Mouse (Mus musculus) liver (tissue): ENCODE measurements around the gene Mfn1.

Experiments used
- DNase-seq: peaks from one replicate; pipeline ENCODE4 v3.0.0-alpha.2; 2020; ENCODE audit warnings: mixed read lengths

The Mfn1 gene

DNA sequence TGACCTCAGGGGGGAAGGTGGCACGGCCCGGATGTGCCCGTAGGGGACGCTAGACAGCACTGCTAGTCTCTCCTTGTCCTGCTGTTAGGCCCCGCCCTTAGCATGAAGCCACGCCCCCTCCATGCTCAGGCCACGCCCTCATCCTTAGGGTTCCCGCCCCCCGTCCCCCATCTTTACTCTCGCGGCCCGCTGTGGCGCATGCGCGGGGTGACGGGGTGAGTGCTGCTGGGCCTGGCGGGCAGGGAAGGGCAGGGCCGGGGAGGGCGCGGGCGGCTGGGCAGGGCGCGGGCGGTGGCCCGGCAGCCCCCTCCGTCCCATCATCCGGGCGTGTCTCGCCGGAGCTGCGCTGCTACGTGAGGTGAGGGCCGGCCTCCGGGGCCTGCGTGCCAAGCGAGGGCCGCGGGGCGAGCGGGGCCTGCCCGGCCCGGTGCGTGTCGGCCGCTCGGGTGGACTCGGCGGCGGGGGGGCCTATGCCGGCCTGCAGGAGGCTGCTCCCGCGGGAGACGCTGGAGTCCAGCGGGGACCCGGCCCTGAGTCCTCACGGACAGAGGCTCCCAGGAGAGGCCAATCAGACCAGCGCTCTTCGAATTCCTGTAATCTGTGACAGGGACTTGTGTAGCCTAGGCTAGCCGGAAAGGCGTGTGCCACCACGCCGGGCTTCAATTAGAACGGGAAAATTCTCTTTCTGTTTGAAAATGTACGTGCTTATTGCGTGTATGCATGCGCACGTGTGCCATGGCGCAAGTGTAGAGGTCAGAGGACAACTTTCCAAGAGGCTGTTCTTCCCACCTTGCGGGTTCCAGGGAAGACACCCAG, 18.7 kb upstream of the Mfn1 start:
- peak; percentile 97 for DNase-seq

DNA sequence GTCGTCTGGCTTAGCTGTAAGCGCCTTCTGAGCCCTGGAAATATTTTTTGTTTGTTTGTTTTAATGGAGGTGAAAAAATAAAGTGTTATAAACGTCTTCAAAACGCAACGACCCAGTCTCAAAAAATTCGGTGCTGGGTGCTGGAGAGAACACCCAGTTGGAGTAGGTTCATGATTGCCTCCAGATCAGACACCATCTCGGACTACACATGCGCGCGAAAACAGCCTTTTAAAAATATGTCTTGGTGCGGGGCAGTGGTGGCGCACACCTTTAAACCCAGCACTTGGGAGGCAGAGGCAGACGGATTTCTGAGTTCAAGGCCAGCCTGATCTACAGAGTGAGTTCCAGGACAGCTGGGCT, 18.1 kb upstream of the Mfn1 start:
- peak; percentile 46 for DNase-seq

DNA sequence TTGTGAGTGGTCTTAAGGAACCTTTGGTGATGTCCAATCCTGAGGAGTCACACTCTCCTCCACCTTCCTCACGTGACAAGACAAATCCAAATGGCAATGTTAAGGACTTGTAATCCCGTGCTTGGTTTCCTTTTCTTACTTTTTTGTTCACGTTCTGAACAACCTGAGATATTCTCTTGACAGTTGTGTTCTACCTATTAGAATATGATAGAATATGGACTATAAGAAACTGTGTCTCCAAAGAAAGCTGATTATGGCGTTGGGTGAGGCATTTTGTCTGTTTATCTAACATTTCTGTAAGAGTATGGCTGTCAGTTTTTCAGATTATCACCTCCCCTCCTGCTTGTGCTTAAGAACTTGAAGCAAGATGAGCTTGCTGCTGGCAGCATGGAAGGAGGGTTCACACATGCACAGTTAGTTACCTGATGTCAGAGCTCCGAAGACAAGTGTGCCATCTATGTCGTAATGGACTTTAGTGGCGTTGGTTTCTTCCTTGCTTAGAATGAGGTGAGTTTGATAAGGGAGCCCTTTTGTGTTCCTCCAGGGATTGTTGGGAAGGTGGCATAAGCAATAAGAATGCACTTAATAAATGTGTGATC, 16.5 kb upstream of the Mfn1 start:
- DNase-seq: peak; percentile 29

DNA sequence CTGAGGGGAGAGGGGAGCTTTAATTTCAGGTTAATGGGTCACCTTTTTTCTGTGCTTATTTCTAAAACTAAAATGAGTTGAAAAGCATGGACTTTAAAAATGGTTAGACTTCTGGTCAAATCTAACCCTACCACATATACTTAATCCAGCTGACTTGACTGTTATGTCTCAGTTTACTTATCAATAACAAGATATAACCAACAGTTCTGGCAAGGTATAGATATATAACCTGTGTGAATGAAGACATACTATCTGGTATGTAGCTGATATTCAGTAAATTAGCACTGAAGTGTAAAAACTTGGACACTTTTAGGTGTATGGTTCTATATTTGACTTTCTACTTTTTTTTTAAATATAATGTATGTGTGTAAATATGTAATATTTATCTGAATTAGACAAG, 15.7 kb upstream of the Mfn1 start:
- DNase-seq: no peak

DNA sequence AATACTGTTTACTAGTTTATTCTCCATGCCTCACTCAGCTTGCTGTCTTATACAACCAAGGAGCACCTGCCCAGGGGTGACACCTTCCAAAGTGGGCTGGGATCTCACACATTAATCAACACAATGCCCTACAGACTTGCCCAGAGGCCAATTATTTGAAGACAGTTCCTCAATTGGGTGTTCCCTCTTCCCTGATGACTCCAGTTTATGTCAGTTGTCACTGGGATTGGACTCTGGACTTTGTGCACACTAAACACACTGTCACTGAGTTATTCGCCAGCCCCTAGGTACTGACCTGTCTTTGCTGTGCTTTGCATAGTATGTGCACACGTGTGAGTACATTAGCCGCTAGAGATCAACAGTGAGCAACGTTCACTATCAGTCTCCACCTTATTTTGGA, 2.1 kb upstream of the Mfn1 start:
- DNase-seq: no peak

DNA sequence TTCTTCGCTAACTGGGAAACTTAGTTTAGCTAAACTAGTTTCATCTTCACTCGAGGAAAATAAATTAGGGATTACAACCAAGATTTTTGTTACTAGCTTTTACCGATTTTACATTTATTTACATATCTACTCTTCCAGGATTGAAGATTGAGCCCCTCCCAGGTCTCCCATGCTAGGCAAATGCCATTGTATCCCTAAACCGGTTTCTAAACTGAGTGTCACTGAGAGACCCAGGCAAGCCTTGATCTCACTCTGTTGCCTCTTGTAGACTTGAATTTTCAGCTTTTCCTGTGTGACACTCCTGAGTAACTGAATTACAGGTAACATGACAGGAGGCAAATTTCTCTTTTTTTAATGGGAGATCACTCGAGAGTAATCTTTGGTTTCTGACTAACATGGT, 776 bp downstream of the Mfn1 start:
- no peak for DNase-seq

DNA sequence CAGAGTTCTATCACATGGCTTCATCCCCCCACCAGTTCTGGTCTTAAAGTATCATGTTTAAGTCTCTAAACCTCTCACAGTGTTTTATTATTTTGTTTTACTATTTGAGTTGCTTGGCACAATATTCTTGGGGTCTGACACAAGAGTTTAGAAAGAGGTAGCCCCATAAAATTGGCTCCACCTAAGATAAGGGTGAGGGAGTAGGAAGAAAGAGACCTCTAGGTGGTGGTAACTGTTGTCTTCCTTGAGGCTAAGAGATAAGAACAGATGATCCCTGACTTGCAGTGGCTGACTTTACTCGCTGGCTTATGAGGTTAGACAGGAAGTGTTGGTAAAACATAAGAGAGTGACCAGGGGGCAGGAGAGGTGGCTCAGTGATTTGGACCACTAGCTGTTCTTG, 6.4 kb downstream of the Mfn1 start:
- no peak for DNase-seq

DNA sequence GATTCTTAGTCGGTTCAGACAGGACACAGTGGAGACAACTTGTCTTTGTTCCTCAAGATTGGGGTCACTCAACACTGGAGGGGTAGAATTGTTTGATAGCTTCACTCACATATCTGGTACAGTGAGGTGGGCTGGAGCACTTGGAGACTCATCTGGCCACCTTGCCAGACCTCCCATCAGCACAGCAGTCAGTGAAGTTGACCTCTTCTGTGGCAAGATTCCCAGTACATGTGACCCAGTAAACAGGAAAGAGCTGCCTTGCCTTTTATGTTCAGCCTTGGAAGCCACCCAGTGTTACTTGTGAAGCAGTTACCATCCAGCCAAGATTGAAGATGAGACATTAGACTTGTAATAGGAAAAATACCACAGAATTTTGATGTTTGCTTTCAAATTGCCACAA, 8.3 kb downstream of the Mfn1 start:
- DNase-seq: no peak

DNA sequence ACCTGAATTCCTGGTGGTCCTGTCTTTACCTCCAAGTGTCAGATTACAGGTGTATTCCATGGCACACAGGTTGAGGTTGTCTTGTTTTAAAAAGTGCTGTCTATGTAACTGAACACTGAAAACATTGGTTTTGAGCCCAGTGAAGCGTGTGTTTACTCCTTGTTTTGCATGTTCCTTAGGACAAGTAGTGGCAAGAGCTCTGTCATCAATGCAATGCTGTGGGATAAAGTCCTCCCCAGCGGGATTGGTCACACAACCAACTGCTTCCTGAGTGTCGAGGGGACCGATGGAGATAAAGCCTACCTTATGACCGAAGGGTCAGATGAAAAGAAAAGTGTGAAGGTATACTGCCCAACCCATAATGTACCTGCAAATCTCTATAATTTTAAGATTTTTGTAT, 8.8 kb downstream of the Mfn1 start:
- no peak for DNase-seq

DNA sequence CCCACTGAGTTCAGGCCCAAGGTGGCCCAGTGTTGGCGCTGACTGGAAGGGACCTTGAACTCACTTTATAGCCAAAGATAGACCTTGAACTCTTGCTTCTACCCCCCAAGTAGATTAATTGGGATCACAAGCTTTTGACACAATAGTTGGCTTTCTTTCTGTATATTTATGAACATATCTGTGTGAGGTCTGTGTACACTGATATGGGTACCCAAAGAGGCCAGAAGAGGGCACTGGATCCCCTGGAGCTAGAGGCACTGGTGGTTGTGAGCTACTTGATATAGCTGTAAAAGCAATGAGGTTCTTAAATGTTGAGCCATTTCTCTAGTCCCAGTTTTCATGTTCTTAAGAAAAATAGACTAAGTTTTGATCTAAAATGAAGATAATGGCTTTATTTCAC, 23.8 kb downstream of the Mfn1 start:
- no peak for DNase-seq

DNA sequence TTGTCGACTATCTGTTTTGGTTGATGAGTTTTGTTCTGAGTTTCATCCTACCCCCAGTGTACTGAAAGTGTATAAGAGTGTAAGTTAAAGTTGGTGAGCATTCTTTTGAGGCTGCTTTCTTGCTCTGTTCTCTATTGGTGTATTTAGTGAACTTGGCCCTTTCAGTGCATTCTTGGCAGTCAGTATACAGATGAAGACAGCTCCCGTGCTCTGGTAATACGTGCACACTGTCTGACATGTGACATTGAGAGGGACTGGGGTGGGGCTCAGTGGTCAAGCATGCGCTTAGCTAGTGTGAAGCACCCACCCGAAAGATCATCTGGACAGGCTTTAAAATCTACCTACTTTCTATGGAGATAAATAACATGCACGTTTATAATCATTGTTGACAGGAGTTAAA, 34.1 kb downstream of the Mfn1 start:
- no peak for DNase-seq

DNA sequence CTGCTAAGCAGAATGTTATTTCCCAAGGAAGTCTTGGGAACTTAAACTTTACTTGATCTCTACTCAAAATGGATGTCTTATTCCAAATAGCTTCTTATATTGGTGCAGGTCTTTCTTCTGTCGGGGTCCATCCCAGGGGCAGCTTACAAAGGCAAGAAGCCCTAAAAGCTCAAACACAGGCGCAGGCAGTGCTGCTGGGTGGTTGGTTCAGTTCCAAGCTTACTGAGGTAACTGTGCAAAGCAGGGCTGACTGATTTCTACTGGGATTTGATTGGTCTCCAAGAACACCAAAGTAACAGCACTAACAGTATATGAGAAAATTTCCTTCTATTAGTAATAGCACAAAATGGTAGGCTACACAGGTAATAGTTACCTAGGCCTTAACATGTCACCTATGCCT, 43.8 kb downstream of the Mfn1 start:
- no peak for DNase-seq

DNA sequence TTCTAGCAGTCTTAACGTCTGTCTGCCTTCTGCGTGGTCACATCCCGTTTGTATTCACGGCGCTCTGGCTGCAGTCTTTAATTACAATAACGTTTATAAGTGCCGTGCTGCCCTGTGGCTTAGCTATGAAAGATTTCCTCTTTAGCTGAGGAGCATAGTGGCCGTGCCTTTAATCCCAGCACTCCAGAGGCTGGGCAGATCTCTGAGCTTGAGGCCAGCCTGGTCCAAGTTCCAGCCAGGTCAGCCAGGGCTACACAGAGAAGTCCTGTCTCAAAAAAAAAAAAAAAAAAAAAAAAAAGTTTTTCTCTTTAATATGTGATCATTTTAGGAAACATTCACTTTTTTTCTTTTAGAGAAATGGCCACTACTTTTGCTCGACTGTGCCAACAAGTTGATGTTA, 44.6 kb downstream of the Mfn1 start:
- no peak for DNase-seq

DNA sequence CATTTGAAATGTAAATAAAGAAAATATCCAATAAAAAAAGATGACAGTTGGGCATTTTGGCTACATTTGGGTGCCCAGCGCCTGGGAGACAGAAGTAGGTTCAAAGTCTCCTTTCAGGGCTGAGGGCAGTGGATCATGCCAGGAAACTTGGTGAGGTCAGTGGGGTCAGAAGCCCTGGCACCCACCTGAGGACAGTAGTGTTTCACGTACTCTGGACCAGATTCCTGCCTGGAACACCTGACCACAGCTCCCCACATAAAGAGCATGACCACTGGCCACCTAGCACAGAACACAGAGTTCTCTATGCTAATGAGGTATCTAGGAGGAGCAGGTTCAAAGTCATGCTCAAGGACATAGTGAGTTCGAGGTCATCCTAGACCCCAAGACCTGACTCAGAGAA, 45.9 kb downstream of the Mfn1 start:
- no peak for DNase-seq

DNA sequence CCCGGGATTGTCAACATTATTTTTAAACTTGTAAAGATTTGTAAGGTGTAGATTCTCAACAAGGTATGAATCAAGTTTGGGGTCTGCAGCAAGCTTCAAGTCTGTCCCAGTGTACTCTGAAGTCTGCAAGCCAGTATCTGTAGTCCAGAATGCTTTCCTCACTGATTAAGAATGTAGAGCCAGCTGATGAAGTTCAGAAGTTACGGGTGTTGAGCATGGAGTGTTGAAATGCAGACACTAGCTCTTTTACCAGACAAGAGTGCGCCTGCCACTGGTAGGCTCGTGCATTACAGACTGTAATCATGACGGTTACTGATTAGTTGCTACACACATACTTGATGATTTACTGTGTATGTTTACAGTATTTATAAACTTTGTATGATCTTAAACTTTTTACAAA, 49.5 kb downstream of the Mfn1 start:
- DNase-seq: no peak

DNA sequence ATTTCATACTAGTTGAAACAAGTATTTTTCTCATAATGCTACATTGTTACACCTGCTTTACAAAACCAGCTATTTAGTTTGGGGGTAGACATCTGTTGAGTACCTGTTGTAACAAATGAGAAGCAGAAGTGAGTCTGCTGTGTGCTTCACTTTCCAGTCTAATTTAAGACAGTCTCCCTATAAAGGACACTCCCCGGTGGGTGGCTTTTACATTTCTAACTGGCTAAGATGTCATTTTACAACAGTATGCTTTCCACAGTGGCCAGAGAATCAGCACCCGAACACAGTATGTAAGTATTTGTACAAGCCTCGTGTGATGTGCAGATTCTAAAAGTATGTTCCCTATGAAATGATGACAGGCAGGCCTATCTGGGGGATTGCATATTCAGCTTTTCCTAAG, 51.5 kb downstream of the Mfn1 start:
- no peak for DNase-seq

DNA sequence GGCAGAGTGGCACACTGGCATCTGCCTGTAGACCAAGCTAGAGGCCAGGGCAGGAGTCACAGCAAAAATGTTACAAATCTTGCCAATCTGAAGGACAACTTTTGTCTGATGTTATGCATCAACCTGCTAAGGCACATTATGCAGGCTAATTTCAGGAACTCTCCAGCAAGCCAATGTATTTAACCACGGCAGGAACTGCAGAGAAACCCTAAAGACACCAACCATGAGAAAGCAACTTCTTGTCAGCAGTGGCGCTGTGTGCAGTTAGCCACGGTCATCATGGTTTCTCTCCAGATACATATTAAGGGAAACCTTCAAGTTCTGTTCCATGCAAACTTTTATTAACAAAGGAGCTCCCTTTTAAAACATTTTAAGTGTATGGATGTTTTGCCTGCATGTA, 52.6 kb downstream of the Mfn1 start:
- no peak for DNase-seq

DNA sequence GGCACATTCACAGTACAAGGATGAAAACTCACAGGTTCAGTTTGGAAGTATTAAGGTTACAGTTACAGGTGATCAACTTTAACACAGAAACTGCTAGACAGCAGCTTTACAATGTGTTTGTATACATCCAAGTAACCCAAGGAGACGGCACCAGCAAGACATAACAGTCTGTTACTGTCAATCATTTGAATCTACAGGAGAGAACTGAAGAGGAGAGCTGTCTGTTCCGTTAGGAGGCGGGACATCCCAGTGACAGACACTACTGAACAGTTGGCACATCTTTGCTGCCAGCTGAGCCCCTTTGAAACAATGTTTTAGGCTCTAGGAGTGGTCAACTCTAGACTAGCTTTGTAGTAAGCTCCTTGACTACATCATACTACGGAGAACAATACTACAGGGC, 54.2 kb downstream of the Mfn1 start:
- DNase-seq: no peak

DNA sequence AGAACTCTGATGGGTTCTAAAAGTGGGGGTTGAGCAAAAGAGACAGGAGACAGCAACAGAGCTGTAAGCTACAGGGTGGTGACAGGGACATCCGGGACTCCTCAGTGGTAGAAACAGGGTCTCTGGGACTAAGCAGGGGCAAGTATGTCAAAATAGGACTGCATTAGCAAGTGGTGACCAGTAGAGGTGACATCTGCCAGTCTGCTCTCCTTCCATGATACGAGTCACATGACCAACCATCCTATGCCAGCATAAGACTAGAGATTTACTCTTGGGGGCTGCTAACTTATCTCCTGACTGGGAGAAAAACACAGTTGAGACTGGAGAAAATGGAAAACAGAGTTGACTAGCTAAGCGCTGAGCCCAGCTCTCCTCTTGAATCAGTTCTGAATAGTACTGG, 57.0 kb downstream of the Mfn1 start:
- no peak for DNase-seq

DNA sequence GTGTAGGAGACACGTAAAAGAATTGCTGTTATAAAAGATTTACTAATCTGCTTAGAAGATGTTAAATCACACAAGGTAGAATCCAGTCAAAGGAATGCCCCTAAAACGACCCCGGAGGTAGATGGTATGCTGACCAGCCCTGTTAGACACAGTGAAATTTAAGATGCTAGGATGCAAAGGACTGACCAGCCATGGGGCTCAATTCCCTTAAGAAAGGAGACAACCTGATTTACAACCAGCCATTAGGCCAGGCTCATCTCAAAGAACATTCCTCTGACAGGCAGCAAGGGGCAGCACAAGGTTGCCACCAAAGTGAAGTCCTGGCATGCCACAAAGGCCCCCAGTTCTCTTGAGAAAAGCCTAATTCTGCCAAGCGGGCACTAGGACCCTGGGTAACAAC, 65.8 kb downstream of the Mfn1 start:
- DNase-seq: no peak

DNA sequence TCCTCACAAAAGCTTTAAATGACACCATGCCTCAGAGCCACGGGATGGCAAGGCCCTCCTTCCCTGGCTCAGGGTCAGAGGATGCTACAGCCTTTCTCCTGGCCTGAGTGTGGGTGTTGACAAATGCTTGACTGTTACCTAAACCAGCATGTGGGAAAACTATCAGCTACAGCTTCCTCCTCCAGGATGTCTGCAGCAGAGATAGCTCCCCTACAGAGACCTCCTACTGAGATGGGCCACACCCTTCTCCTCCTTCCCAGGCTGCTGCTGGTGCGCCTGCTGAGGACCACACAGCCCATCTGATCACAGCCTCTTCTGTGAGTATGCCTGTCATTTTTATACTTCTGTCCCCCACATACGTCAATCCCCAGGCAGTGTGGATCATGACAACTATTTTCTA, 70.1 kb downstream of the Mfn1 start:
- DNase-seq: peak; percentile 9

DNA sequence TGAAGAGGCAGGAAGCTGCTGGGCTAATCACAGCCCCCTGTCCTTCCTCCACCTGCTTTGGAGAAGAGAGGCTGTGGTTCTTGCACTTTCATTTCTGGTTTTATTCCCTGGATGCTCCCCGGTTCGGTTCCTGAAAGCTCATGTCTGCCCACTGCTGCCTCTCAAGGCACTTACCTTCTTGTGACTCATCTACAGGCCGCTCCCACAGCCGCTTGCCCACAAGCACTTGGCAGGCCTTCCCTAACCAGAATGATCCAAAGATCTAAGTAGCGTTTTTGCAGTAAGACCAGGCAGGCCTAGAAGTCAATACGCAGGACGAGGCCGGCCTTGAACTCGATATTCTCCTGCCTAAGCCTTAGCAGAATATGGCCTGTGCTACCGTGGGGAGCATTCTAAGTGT, 71.8 kb downstream of the Mfn1 start:
- no peak for DNase-seq

DNA sequence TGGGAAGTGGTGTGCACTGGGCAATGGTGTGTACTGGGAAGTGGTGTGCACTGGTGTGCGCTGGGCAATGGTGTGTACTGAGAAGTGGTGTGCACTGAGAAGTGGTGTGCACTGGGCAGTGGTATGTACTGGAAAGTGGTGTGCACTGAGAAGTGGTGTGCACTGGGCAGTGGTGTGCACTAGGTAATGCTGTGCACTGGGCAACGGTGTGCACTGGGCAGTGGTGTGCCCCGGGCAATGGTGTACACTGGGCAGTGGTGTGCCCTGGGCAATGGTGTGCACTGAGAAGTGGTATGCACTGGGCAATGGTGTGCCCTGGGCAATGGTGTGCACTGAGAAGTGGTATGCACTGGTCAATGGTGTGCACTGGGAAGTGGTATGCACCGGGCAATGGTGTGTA, 80.0 kb downstream of the Mfn1 start:
- DNase-seq: no peak

DNA sequence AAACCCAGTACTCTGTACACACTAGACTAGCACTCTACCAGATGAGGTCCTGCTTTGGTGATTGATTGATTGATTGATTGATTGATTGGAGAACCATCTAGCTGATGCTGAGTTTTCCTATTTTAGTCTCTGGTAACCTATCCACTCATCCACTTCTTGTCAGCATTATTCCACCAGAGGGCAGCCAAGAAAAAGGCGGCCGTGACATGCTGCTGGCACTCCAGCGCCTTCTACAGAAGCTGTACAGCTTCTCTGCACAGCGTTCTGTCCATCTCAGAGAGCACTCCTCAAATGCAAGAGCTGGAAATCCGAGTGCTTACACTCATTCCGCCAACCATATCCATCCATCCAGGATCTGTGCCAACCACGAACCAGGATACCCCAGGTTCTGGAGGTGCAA, 81.3 kb downstream of the Mfn1 start:
- peak; percentile 41 for DNase-seq

DNA sequence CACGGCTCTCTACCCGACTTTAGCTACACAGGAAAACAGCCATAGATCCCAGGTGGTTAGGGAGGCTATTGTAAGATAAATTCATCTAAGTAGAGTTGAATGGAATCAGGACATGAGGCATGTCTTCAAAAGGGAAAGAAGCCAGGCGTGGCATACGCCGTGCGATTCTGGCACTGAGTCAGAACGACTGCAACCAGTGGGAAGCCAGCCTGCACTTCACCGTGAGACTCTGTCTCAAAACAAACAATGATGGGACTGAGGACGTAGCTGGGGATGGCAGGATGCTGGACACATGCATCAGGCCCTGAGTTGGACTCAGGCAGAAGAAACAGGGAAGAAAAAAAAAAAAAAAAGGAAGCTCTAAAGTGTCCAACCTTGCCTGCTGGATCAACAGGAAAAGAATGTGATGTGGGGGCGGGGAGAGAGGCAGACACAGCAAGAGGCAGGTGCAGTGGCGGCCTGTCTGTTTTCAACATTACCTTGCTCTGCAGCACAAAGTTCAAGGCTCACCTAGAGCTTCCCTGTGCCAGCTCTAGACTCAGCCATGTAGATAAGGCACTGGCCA, 82.4 kb downstream of the Mfn1 start:
- DNase-seq: no peak
